Mouse (Mus musculus): ENCODE data around the gene Phgdh. TPM values are rescaled to one million over a fixed set of nuclear protein-coding genes. Genes with fewer than 3 reads are reported as not detected.

Gene Phgdh
- 22.0 and 29.5 TPM in 2 replicates for polyA plus RNA-seq (2012; rRNA removed)

GRCm38 (mm10) chr3:98339706-98340109 is at the start of gene Phgdh:
TSS of gene Phgdh (minus strand) at chr3:98339990.

GRCm38 (mm10) chr3:98382246-98382939 is 42.6 kb upstream of the Phgdh start, which contains the start of gene Zfp697:
TSS of gene Zfp697 (plus strand) at chr3:98382461.

GRCm38 (mm10) chr3:98280204-98280932 is 59.4 kb downstream of the Phgdh start, which contains the start of gene Hmgcs2:
TSS of gene Hmgcs2 (plus strand) at chr3:98280435.

Other genes starting within 250 kb of the Phgdh start
- not detected in 2 replicates for gene Adam30, start 179.4 kb downstream of the Phgdh start, polyA plus RNA-seq (2012; rRNA removed)
- 102 and 141 TPM in 2 replicates for gene Reg4, start 117.8 kb downstream of the Phgdh start, polyA plus RNA-seq (2012; rRNA removed)
- 212 and 256 TPM in 2 replicates for gene Hmgcs2, start 59.6 kb downstream of the Phgdh start, polyA plus RNA-seq (2012; rRNA removed)
- 2.0 and 2.5 TPM in 2 replicates for gene Zfp697, start 42.5 kb upstream of the Phgdh start, polyA plus RNA-seq (2012; rRNA removed)
- not detected in 2 replicates for gene Gm4450, start 117.1 kb upstream of the Phgdh start, polyA plus RNA-seq (2012; rRNA removed)
- gene Hsd3b4, start 170.5 kb upstream of the Phgdh start, polyA plus RNA-seq (2012; rRNA removed): not detected in 2 replicates
- gene Gm10681, start 248.8 kb upstream of the Phgdh start, polyA plus RNA-seq (2012; rRNA removed): not detected in 2 replicates

All from colon, adult 2 months (tissue).